Mouse (Mus musculus) frontal cortex, adult 2 months (tissue): ENCODE measurements around the gene Selenos. TPM values are rescaled to one million over a fixed set of nuclear protein-coding genes. Genes with fewer than 3 reads are reported as not detected.
A peak's percentile ranks its signal among the peaks of the same experiment; 100 is the strongest.

Experiments used
- DNase-seq, 2 experiments: peaks; one replicate each; pipeline ENCODE4 v3.0.0; 2022; ENCODE audit warnings: low spot score in 1 of 2; ENCODE audit errors: extremely low spot score in 1 of 2
- polyA plus RNA-seq: library from polyadenylated mRNA; depleted of rRNA; stranded (reverse); fragments of >200 nt; gene quantifications from 2 replicates; pipeline ENCODE4 v1.2.3, GENCODE M21; 2012

Selenos gene
- polyA plus RNA-seq, 1 experiment: 81.5 TPM

GRCm38 (mm10) chr7:66083757-66084156 lies 4.3 kb downstream of the Selenos start:
- DNase-seq: no peak

GRCm38 (mm10) chr7:66084546-66084945 lies 5.1 kb downstream of the Selenos start:
- DNase-seq: no peak

- peak; percentile 59 to 71 for DNase-seq
These were observed 8.2 kb downstream of the Selenos start for GRCm38 (mm10) chr7:66087652-66088051.

GRCm38 (mm10) chr7:66088077-66088476 lies 8.6 kb downstream of the Selenos start:
- peak in 1 of 2 experiments; percentile 43 for DNase-seq

GRCm38 (mm10) chr7:66090676-66091190 lies 11.3 kb downstream of the Selenos start:
- no peak for DNase-seq

GRCm38 (mm10) chr7:66091553-66091952 lies 12.1 kb downstream of the Selenos start:
- DNase-seq: no peak

- no peak for DNase-seq
These were observed 13.2 kb downstream of the Selenos start for GRCm38 (mm10) chr7:66092656-66093055.

GRCm38 (mm10) chr7:66094141-66094540 lies 14.7 kb downstream of the Selenos start:
- no peak for DNase-seq

- DNase-seq: no peak
These were observed 19.4 kb downstream of the Selenos start for GRCm38 (mm10) chr7:66098803-66099202.

GRCm38 (mm10) chr7:66101866-66102265 lies 22.4 kb downstream of the Selenos start:
- peak in 1 of 2 experiments; percentile 78 for DNase-seq

GRCm38 (mm10) chr7:66104531-66104930 lies 25.1 kb downstream of the Selenos start:
- DNase-seq: no peak

- no peak for DNase-seq
These were observed 26.3 kb downstream of the Selenos start for GRCm38 (mm10) chr7:66105771-66106170.

GRCm38 (mm10) chr7:66106581-66107056 lies 27.2 kb downstream of the Selenos start:
- no peak for DNase-seq

- no peak for DNase-seq
These were observed 27.8 kb downstream of the Selenos start for GRCm38 (mm10) chr7:66107206-66107605.

- no peak for DNase-seq
These were observed 28.5 kb downstream of the Selenos start for GRCm38 (mm10) chr7:66107930-66108329.

GRCm38 (mm10) chr7:66108961-66109854 lies 29.8 kb downstream of the Selenos start, which contains the start of gene Chsy1:
Chsy1 (plus strand) TSS chr7:66109515.
- peak; percentile 60 to 93 for DNase-seq

GRCm38 (mm10) chr7:66109855-66110635 lies 30.6 kb downstream of the Selenos start:
- DNase-seq: no peak

- peak in 1 of 2 experiments; percentile 19 for DNase-seq
These were observed 31.2 kb downstream of the Selenos start for GRCm38 (mm10) chr7:66110636-66111112.

- DNase-seq: no peak
These were observed 31.8 kb downstream of the Selenos start for GRCm38 (mm10) chr7:66111211-66111610.

GRCm38 (mm10) chr7:66113561-66113960 lies 34.1 kb downstream of the Selenos start:
- DNase-seq: no peak

- DNase-seq: no peak
These were observed 36.4 kb downstream of the Selenos start for GRCm38 (mm10) chr7:66115821-66116343.
